Mouse (Mus musculus) stomach, adult 2 months (tissue): Measurements from ENCODE around the gene Cacng4. TPM values are rescaled to one million over a fixed set of nuclear protein-coding genes. Genes with fewer than 3 reads are reported as not detected.

Experiments used
- polyA plus RNA-seq: library from polyadenylated mRNA; depleted of rRNA; stranded (reverse); fragments of >200 nt; gene quantifications from 2 replicates; pipeline ENCODE4 v1.2.3, GENCODE M21; 2012; rRNA removed

Cacng4 gene
- polyA plus RNA-seq: 0.45 and 0.55 TPM in 2 replicates

GRCm38 (mm10) chr11:107794547-107795269, at the start of gene Cacng4:
Gene Cacng4, minus strand, starts transcription at chr11:107794557.

GRCm38 (mm10) chr11:107716332-107716938, 77.9 kb downstream of the Cacng4 start, which contains the start of gene Cacng1:
Gene Cacng1, minus strand, starts transcription at chr11:107716522.

Other genes starting within 250 kb of the Cacng4 start
- gene Helz, start 246.6 kb downstream of the Cacng4 start, polyA plus RNA-seq: 7.3 and 8.2 TPM in 2 replicates
- gene Cacng1, start 78.0 kb downstream of the Cacng4 start, polyA plus RNA-seq: 3.6 and 5.7 TPM in 2 replicates
- 0.03 and 0.04 TPM in 2 replicates for gene Cacng5, start 120.5 kb upstream of the Cacng4 start, polyA plus RNA-seq